Mouse (Mus musculus) heart, postnatal 0 days (tissue): ENCODE results near the gene Ccdc12.

Experiments used
- CTCF ChIP-seq: IDR thresholded peaks from 2 replicates; pipeline ENCODE4 v1.5.1; 2016; ENCODE audit warnings: antibody characterized with exemption, control low read depth, low read depth
- EP300 ChIP-seq: IDR thresholded peaks from 2 replicates; pipeline ENCODE4 v1.6.1; 2016; ENCODE audit warnings: antibody characterized with exemption, low read depth

GRCm38 (mm10) chr9:110759265-110759664 lies 103.0 kb downstream of the Ccdc12 start:
- peak; percentile 80 for TF ChIP-seq CTCF
- no peak for TF ChIP-seq EP300
